Mouse (Mus musculus) heart, embryonic 16.5 days (tissue): ENCODE data around the gene Nmt1. TPM values are rescaled to one million over a fixed set of nuclear protein-coding genes. Genes with fewer than 3 reads are reported as not detected.
A peak's percentile ranks its signal among the peaks of the same experiment; 100 is the strongest.

Experiments
- ATAC-seq: fragments of 200-750 bp; cut with Nextera tagmentation; replicated peaks from 2 replicates; pipeline ENCODE4 v1.8.0; 2017; ENCODE audit warnings: moderate number of reproducible peaks; ENCODE audit not compliant: insufficient read depth, low FRiP score; ENCODE audit errors: extremely low read depth
- H3K27ac ChIP-seq: fragments of 300-500 bp; sonication (generic); 2 replicates; pipeline ENCODE4 v1.5.1; 2014; ENCODE audit warnings: mild to moderate bottlenecking, low read length, control low read depth, moderate library complexity
- H3K27me3 ChIP-seq: fragments of 300-500 bp; sonication (generic); 2 replicates; pipeline ENCODE4 v1.6.1; 2014; ENCODE audit warnings: low read length, mixed read lengths; ENCODE audit not compliant: control insufficient read depth, insufficient read depth
- H3K36me3 ChIP-seq: fragments of 300-500 bp; sonication (generic); 2 replicates; pipeline ENCODE4 v1.6.1; 2014; ENCODE audit not compliant: control insufficient read depth, insufficient read depth
- H3K4me1 ChIP-seq: fragments of 300-500 bp; sonication (generic); 2 replicates; pipeline ENCODE4 v1.6.1; 2014; ENCODE audit warnings: low read length, mixed read lengths; ENCODE audit not compliant: control insufficient read depth, insufficient read depth
- H3K4me2 ChIP-seq: fragments of 300-500 bp; sonication (generic); 2 replicates; pipeline ENCODE4 v1.6.1; 2014; ENCODE audit warnings: low read depth, mild to moderate bottlenecking, control low read depth, low read length
- H3K4me3 ChIP-seq: fragments of 300-500 bp; sonication (generic); 2 replicates; pipeline ENCODE4 v1.5.1; 2014; ENCODE audit warnings: mild to moderate bottlenecking, control low read depth, low read length
- H3K9ac ChIP-seq: fragments of 300-500 bp; sonication (generic); 2 replicates; pipeline ENCODE4 v1.6.1; 2014; ENCODE audit warnings: low read length, control low read depth
- H3K9me3 ChIP-seq: fragments of 300-500 bp; sonication (generic); replicated peaks from 2 replicates; pipeline ENCODE4 v1.6.1; 2016; ENCODE audit warnings: low read length; ENCODE audit not compliant: control insufficient read depth
- WGBS: fragments of 180-500 bp; shearing (Covaris S2); extraction: QIAGEN DNeasy Blood & Tissue Kit; methylation state at CpG from one replicate; pipeline ENCODE4 v1.1.7; 2014; 5-methylcytosine and 5-hydroxymethylcytosine counted together
- polyA plus RNA-seq: library from polyadenylated mRNA; unstranded; fragments of >200 nt; fragmentation: Nextera tagmentation; extraction: Ambion mirVana; gene quantifications from 2 replicates; pipeline ENCODE4 v1.2.1, GENCODE M21; 2015

Gene Nmt1
- polyA plus RNA-seq, 1 experiment from 2014 or later: 39.1 TPM

DNA sequence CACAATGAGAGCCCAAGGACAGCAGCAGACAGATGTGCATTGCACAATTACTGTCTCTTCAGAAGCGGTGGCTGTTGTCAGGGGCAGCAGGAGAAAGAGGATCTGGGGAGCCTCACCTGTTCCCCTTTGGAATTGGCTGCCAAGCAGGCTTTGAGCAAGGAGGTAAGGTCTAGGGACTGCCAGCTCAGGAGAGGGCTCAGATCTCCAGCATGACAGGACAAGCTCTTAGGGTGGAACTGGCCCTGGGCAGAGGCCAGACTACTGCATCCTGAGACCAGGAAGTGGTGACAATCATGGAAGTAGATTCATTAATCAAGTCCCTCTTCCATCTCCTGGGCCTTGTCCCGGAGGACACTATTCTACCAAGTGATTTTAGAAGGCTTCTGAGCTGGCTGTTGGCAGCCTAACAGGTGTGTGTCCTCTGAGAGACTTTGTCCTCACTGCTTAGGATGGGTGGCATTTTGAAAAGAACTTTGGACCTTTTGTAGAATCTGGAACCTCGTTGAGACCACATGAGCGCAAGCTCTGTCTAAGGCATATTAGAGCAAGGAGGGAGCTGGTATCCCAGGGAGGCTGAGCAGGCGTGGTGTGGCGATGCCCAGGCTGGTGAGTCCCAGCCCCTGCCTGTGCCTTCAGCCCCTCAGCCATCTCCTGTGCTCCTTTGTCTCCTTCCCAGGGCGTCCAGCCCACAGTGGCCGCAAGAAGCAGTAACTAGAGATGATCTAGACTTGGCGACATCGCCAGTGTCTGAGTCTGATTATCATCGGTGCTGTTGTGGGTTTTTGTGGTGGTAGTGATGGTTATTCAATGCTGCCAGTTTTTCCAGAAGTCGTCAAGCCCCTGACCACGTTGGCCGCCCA, 38.4 kb downstream of the Nmt1 start:
- ATAC-seq: no peak
- Histone ChIP-seq H3K4me3 (no peak overlapping the region), H3K27me3 (no peaks in the 10 kb centered on the region), H3K27ac (no peak overlapping the region; the same call in 1 of the 2 replicates), H3K36me3 (peaks cover 58% of the 10 kb centered on the region), H3K9me3 (no peaks in the 10 kb centered on the region), H3K9ac (no peak overlapping the region), H3K4me2 (no peak overlapping the region), H3K4me1 (peaks cover 24% of the 10 kb centered on the region)
- 90% methylated on average over 14 of the region's 14 CpGs for WGBS

DNA sequence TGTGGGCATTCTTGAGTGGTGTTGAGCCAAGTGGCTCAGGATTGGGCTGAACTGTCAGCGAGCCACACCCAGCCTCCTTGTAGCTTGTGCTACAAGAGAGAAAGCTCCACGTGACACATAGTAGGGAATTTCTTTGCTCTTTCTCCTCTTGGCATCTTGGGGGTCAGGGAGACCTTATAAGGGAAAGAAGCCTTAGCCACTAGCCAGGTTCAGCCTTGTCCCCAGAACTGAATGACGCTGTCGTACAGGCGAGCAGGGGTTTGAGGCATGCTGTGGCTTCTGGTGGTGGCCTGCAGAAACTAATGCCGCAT, 39.0 kb downstream of the Nmt1 start:
- 75% methylated on average over 6 of the region's 6 CpGs for WGBS

DNA sequence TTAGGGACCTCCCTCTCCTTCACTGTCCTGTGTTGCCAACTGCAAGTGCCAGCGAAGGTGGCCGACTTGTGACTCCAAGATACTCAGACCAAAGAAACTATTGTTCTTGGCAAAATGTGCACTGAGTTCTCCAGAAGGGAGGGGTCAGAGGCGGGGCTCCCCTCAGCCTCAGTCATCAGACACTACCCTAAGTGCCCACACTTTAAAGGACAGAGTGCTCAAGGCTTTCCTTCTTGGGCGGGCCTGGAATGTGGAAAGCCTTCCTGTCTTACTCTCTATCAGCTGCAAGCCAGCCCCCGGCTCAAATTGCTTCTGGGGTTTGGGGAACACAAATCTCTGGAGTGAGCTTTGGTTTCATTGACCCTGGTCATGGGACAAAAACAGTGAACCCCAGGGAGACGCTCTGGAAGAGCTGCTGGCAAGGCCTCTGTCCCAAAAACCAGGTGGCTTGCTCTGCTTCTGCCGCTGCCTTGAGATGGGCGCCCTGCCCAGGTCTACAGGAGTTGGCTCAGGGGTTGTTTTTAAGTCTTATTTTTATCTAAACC, 39.5 kb downstream of the Nmt1 start:
- Histone ChIP-seq H3K4me3 (no peak overlapping the region), H3K9ac (no peak overlapping the region), H3K9me3 (no peaks in the 10 kb centered on the region), H3K4me2 (no peak overlapping the region), H3K36me3 (peaks cover 58% of the 10 kb centered on the region), H3K27me3 (no peaks in the 10 kb centered on the region), H3K4me1 (peaks cover 16% of the 10 kb centered on the region), H3K27ac (peak overlapping the region; percentile 40)
- WGBS: 47% methylated on average over 8 of the region's 8 CpGs
- peak; percentile 66 for ATAC-seq

More for the DNA sequence above, 39.0 kb downstream of the Nmt1 start:
- H3K9me3 ChIP-seq: no peaks in the 10 kb centered on the region
- no peak overlapping the region for H3K4me2 ChIP-seq
- no peak for ATAC-seq
- H3K27me3 ChIP-seq: no peaks in the 10 kb centered on the region
- peaks cover 58% of the 10 kb centered on the region for H3K36me3 ChIP-seq
- peaks cover 19% of the 10 kb centered on the region for H3K4me1 ChIP-seq
- H3K27ac ChIP-seq: peak overlapping the region; percentile 40; the same call in 1 of the 2 replicates
- H3K4me3 ChIP-seq: no peak overlapping the region
- H3K9ac ChIP-seq: no peak overlapping the region

DNA sequence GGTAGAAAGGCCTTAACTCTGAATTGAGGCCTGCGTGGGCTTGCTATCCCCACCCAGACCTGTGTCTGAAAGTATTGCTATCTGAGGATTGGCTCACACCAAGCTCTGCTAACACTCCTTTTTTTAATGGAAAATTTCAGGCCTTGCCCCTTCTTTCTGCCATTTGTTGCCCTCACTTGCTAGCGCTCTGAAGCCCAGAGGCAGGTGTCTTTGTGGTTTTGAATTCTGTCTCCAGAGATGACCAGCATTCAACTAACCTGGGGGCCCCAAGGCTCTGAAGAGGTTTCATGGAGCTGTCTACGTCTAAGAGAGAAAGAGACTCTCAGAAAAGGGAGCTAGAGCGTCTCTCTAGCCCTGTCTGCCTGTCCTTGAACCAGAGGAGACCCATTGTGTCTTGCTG, 40.3 kb downstream of the Nmt1 start:
- no peak overlapping the region for H3K4me2 ChIP-seq
- H3K27me3 ChIP-seq: no peaks in the 10 kb centered on the region
- H3K27ac ChIP-seq: peak overlapping the region; percentile 40
- WGBS: 94% methylated on average over 4 of the region's 4 CpGs
- no peaks in the 10 kb centered on the region for H3K9me3 ChIP-seq
- peaks cover 16% of the 10 kb centered on the region for H3K4me1 ChIP-seq
- H3K9ac ChIP-seq: no peak overlapping the region
- H3K4me3 ChIP-seq: no peak overlapping the region
- no peak for ATAC-seq
- H3K36me3 ChIP-seq: peaks cover 53% of the 10 kb centered on the region

DNA sequence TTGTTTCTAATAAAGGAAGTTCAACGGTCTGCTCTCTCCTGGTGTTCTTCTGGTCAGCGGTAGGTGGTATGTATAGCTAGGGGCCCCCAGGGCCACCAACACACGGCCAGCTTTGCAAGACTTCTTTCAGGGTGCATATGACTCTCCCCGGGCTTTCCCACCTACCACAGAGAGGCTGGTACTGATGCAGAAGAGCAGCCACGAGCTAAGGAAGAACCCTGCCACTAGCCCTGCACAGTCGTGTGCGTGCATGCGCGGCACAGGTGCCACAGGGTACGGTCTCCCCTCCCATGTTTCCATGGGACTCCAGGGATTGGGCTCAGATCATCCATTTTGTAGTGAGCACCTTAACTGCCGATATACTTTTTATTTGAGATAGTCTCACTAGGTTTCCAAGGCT, 40.9 kb downstream of the Nmt1 start:
- Histone ChIP-seq H3K36me3 (peaks cover 48% of the 10 kb centered on the region), H3K9ac (no peak overlapping the region), H3K27me3 (no peaks in the 10 kb centered on the region), H3K4me3 (no peak overlapping the region), H3K4me1 (peaks cover 20% of the 10 kb centered on the region), H3K4me2 (no peak overlapping the region), H3K9me3 (no peaks in the 10 kb centered on the region), H3K27ac (no peak overlapping the region)
- 91% methylated on average over 11 of the region's 11 CpGs for WGBS
- ATAC-seq: no peak

DNA sequence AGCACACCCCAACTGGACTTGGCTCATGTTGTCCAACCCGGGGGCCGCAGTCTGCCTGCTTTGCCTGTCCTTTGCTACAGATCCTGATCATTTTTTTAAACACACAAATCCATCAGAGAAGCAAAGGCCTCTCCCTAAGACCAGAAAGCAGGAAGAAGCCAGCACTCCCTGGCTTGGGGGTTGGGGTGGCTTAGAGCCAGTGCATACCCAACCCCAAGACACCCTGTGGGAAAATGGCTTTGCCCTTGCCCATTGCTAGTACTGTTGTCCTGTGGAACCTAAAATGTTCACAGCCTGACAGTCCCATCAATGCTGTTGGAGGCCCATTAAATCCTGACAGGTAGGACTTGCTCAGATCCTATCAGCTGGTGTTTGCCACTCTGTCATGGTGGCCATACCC, 41.7 kb downstream of the Nmt1 start:
- ATAC-seq: no peak
- H3K36me3 ChIP-seq: peaks cover 39% of the 10 kb centered on the region
- no peaks in the 10 kb centered on the region for H3K27me3 ChIP-seq
- 97% methylated on average over 2 of the region's 2 CpGs for whole genome bisulfite sequencing
- no peak overlapping the region for H3K4me3 ChIP-seq
- H3K9me3 ChIP-seq: no peaks in the 10 kb centered on the region
- H3K27ac ChIP-seq: no peak overlapping the region
- no peak overlapping the region for H3K9ac ChIP-seq
- no peak overlapping the region for H3K4me2 ChIP-seq
- H3K4me1 ChIP-seq: peaks cover 28% of the 10 kb centered on the region

DNA sequence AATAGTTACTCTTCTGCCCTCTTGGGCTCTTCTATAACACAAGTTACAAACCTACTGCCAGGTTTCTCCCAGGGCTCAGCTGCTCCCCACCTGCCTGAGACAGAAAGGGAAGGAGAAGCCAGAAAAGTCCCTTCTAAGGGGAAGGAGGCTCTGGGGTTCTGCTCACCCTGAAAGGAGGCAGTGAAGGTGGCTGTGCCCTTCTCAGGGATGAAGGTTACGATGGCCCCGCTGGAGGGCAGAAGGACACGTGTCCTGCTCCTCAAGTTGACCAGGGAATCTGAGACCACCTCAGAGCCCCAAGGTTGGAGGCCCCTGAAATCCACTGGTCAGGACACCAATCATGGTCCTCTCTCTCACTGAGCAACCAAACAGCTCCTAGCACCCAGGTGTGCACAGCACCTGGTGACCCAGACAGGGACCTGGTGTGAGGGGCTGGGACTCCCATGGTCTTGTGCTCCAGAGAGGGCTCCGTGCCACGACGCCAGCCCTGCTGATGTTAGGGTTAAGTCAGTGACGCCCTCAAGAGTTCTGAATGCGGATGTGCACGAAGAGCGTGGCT, 42.4 kb downstream of the Nmt1 start:
- no peak overlapping the region for H3K4me2 ChIP-seq
- WGBS: 90% methylated on average over 10 of the region's 10 CpGs
- peaks cover 35% of the 10 kb centered on the region for H3K36me3 ChIP-seq
- H3K27me3 ChIP-seq: no peaks in the 10 kb centered on the region
- peaks cover 32% of the 10 kb centered on the region for H3K4me1 ChIP-seq
- H3K9ac ChIP-seq: no peak overlapping the region
- ATAC-seq: no peak
- H3K4me3 ChIP-seq: no peak overlapping the region
- no peaks in the 10 kb centered on the region for H3K9me3 ChIP-seq
- no peak overlapping the region for H3K27ac ChIP-seq

DNA sequence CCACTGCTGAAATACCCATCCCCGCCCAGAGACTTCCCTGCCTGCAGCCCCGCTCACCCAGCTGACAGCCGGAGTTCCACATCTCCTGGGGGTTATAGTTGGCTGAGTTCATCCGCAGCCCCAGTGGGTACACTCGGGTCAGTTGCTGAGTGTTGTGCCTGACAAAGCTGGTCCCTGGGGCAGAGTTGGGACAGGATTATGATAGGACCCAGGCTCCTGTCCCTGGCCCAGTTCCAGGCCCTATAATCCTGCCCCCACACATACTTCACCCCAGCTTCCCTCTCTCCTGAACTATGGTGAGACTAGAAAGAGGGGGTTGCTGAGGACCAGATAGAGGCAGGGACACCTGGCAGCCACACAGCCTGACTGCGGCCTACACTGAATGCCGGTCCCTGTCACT, 45.7 kb downstream of the Nmt1 start:
- H3K4me2 ChIP-seq: no peak overlapping the region
- no peaks in the 10 kb centered on the region for H3K9me3 ChIP-seq
- H3K36me3 ChIP-seq: peaks cover 29% of the 10 kb centered on the region
- ATAC-seq: no peak
- WGBS: 74% methylated on average over 7 of the region's 7 CpGs
- H3K27me3 ChIP-seq: no peaks in the 10 kb centered on the region
- no peak overlapping the region for H3K9ac ChIP-seq
- H3K4me1 ChIP-seq: peaks cover 20% of the 10 kb centered on the region
- no peak overlapping the region for H3K27ac ChIP-seq
- no peak overlapping the region for H3K4me3 ChIP-seq

DNA sequence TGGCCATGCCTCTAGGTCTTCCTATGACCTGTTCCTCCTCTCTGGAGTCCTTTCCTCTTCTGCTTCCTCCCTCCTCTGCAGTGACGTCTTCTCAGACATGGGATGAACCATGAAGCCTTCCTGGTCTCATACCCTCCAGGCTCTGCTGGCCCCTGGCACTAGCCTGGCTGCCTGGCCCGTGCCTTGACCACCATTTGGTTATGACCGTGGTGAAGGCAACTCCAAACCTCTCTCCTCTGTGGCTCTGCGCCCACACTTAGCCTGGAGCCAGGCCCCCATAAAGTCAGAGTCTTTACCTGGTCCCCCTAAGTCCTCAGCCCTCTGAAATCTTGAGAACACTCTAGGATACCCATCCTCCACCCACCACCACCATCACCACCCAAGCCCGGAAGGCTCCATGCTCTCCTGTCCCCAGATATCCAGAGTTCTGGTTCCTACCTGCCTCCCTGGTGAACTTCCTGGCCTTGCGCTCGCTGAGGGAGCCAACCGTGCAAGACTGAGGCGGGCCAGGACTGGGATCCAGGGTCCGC, 46.2 kb downstream of the Nmt1 start:
- Histone ChIP-seq H3K4me3 (no peak overlapping the region; the same call in 1 of the 2 replicates), H3K9me3 (no peaks in the 10 kb centered on the region), H3K4me2 (peak overlapping the region; percentile 28), H3K27ac (no peak overlapping the region), H3K36me3 (peaks cover 27% of the 10 kb centered on the region), H3K27me3 (no peaks in the 10 kb centered on the region), H3K9ac (no peak overlapping the region; the same call in 1 of the 2 replicates), H3K4me1 (peaks cover 20% of the 10 kb centered on the region)
- 66% methylated on average over 10 of the region's 10 CpGs for WGBS
- ATAC-seq: no peak
